Mouse (Mus musculus): Measurements from ENCODE around the gene Cnot1.

Gene Cnot1

GRCm38 (mm10) chr8:95694631-95695030, 112.6 kb downstream of the Cnot1 start:
- no peak for DNase-seq (ENCODE audit: low spot score in 2 of 2)

DNA sequence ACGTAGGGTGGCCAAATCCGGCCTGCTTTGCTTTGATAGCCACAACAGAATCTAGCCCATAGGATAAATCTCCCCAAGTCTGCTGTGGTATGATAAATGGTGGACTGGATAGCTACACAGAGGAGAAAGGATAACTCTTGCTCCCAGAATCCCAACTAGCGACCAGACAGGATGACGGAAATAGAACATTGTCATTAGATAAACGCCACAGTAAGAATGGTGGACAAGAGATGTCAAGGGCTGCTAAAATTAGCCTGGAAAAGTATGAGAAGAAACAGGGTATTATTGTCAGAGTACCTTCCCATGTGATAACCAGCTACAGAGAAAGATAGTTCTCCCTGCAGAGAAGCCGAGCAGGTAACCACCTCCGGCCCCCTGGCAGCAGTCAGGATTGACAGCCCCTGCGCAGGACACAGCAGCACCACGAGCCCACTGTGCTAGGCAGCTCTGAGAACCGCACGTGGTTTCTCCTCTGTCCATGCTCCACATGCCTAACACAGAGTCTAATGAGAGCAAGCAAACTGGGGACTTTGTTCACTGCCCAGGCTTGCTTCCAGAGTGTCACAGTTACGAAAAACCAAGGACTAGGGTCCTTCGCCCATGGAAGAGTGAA, 116.2 kb downstream of the Cnot1 start:
- DNase-seq (ENCODE audit: low spot score in 2 of 2), result no peak

GRCm38 (mm10) chr8:95688073-95688672, 119.1 kb downstream of the Cnot1 start:
- DNase-seq (ENCODE audit: low spot score in 2 of 2), result no peak

- DNase-seq (ENCODE audit: low spot score in 2 of 2), result no peak
Measured at GRCm38 (mm10) chr8:95678024-95678611, 129.1 kb downstream of the Cnot1 start.

- no peak for DNase-seq (ENCODE audit: low spot score in 2 of 2)
Measured at GRCm38 (mm10) chr8:95677591-95678023, 129.7 kb downstream of the Cnot1 start.

DNA sequence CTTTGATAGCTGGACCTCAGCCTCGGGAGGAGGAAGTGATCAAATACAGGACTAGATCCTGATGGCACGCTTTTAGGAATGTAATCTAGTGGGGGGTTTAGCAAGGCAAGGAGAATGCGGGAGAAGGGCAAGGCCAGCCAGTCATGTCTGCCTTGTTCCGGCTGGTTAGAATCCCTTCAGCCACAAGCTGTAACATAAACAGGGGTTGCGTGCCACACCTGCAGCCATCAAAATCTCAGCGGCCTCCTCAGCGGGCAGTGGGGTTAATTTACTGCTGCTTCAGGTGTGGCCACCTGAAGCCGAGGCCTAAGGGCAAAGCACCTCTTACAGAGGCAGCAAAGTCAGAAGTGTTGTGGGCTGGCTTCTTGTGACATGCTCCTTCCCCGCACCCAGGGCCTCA, 130.6 kb downstream of the Cnot1 start, which contains the start of gene Ndrg4:
Ndrg4 (plus strand) TSS at position 350 of the 400 bp plus-strand sequence.
- DNase-seq (ENCODE audit: low spot score in 2 of 2), result no peak

- no peak for DNase-seq (ENCODE audit: low spot score in 2 of 2)
Measured at GRCm38 (mm10) chr8:95672811-95673210, 134.5 kb downstream of the Cnot1 start.

DNA sequence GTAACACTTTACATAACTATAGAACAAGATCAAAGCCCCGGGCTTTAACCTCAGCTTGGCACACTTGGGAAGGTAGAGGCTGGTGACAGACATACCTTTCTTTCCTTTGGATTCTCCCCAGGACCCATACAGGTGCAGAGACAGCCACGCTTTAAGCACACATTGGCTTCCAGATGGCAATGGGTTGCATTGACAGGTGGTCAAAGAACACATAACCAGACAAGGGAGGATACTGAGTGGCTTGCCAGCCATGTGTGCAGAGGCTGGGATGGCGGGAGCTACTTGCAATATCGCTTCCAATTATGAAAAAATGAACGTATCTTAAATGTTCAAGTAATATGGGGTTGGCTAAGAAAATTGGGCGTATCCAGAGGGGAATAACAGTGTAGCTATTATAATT, 135.4 kb downstream of the Cnot1 start:
- no peak for DNase-seq (ENCODE audit: low spot score in 2 of 2)

DNA sequence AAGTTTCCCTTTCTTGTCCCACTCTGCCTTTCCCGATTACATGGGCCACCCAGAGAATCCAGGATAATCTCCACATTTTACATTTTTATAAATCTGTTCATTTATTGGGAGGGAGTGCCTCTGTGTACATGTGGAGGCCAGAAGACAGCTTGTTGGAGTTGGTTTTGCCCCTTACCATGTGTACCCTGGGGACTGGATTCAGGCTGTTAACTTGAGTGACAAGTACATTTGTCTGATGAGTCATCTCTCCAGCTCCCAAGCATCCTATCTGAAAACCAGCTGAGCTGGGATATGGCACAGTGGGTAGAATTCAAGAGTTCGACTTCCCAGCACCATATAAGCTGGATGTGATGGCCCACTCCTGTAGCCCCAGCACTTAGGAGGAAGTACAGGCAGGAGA, 137.3 kb downstream of the Cnot1 start:
- DNase-seq (ENCODE audit: low spot score in 2 of 2), result no peak

Measured in heart, adult 9 months (tissue).